Mouse (Mus musculus) 416B (cell line): ENCODE results near the gene Il34.

ENCODE experiments used
- DNase-seq: peaks from one replicate; pipeline ENCODE4 v3.0.0; 2011; ENCODE audit warnings: low read depth

Il34 gene

DNA sequence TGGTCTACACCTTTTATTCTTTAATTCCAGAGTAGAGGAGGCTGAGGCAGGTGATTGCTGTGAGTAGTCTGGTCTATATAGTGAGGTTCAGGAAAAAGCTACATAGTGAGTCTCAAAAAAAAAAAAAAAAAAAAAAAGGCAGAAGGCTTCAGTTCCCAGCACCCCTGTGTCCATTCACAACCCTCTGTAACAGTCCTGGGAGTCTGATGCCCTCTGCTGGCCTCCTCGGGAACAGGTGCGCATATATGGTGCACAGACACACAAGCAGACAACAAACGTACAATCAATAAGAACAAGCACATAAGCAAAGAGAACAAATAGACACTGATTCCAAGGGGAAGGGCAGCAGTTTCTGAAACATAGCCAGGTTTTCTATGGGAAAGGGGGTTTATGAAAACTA lies 29.4 kb downstream of the Il34 start:
- no peak for DNase-seq

DNA sequence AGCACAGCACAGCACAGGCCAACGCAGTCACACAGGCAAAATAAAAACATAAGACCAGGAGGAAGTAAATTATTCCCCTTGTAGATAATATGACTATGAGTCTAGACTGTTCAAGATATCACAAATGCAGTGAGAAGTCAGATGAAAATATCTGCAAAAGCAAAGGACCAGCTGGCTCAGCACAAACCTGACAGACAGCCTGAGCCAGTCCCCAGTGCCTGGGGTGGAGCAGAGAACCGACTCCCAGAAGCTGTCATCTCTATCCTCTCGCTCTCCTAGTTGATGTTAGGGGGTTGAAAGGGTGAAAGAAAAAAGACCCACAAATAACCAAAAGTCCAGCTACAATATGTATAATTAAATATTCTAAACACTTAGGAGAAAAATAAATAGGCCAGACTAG lies 30.0 kb downstream of the Il34 start:
- no peak for DNase-seq

DNA sequence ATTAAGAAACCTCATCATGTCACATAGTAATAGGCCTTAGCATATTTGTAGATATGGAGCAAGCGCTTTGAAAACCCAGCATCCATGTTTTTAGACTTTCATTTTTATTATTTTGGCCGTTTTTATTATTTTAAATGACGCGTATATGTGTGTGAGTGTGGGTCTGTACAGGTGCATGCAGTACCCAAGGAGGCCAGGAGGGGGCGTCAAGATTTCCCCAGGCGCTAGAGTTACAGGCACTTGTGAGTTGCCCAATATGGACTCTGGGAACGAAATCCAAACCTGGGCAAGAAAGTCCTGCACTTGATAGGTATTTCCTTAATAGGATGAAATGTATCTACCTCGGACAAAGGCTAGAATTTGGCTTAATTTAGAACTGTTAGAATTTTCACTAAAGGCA lies 30.4 kb downstream of the Il34 start:
- DNase-seq: no peak

DNA sequence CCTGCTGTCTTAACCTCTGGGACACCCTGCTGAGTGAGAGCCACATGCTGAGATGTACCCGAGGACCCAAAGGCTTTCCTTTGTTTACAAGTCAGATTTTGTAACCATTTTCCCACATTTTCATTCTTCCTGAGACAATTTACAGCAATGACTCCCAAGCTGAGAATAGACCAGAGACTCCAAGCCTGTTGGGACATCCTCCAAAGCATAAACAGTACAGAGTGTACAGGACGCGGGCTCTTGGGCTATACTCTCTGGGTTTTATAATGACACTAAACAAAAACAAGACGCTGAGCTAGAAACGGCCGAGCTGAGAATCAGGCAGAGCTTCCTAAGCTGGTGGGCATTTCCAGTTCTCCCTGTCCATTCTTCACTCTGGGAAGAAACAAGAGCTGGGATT lies 31.0 kb downstream of the Il34 start:
- DNase-seq: no peak

DNA sequence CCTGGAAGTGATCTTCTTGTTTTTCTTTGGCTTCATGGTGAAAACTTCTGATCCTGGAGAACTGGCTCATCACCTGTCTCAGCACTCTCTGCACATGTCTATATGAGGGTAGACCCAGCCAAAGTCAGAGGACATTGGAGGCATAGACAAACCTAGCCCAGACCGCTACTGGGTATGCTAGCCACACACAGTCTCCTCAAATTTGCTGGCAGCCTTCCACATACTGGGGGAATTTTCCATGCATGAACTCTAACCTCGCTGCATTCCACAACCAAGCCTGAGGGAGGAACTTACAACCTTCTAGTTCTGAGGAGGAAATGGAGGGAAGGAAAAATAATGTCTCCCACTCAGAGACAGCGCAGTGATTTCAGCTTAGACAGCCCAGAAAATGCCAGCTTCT lies 31.7 kb downstream of the Il34 start:
- DNase-seq: no peak

DNA sequence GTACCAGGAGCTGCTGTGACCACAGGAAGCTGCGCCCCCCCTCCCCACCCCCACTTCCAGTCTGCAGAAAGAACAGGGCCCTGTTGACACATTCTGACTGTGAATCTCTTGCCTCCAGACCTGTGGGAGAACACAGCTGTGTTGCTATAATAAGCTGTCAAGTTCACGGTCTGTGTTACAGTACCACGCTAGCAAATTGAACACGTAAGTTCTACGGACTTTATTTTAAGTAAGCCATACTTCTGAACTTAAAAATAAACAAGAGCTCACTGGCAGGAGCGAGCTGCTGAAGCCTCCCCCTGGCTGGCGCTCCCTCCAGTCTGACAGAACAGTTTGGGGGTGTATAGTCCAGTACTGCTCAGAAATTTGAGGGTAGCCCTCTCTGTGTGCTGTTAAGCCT lies 33.3 kb downstream of the Il34 start:
- DNase-seq: no peak

DNA sequence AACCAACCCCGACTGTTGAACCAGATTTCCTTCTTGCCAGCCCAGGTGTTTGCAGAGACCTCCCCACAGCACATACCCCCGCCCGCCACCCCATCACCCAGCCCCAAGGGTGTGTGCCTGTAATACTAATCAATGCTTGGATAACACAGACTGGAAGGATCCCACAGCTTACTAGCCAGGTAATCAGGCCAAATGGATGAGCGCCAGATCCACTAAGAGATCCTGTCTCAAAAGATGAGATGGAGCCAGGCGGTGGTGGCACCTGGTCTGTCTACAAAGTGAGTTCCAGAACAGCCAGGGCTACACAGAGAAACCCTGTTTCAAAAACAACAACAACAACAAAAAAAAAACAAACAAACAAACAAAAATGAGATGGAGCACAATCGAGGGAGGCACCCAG lies 38.5 kb downstream of the Il34 start:
- DNase-seq: no peak

DNA sequence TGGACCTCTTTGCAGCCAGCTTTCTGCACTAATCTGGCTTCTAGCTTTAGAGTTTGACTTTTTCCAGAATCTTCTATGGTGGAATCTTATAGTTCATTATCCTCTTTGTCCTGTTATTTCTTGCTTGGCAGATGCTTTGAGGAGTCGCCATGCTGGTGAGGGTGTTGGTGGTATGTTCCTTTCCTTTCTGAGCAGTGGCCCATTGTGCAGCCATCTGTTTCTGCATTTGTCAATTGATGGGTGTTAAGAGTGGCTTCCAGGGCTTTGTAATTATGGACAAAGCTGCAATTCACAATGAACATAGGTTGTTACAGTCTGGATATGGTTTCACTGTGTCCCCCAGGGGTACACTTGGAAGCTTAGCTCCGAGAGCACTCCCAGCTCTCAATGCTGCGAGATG lies 41.1 kb downstream of the Il34 start:
- no peak for DNase-seq

DNA sequence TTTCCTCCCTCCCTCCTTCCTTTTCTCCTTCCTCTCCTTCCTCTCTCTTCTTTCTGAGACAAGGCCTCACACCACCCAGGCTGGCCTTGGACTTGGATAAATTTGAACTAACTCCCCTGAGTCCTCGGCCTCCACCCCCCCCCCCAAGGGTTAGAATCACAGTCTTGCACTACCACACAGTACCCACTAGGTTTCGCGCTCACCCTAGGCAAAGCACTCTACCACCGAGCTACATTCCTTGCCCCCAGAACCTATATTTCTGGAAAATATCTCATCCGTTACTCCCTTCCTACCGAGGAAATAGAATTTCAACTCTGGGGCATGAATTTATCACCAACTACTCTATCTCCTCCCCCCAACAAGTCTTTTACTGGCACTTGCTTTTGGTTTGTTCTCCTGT lies 43.7 kb downstream of the Il34 start:
- peak; percentile 17 for DNase-seq

DNA sequence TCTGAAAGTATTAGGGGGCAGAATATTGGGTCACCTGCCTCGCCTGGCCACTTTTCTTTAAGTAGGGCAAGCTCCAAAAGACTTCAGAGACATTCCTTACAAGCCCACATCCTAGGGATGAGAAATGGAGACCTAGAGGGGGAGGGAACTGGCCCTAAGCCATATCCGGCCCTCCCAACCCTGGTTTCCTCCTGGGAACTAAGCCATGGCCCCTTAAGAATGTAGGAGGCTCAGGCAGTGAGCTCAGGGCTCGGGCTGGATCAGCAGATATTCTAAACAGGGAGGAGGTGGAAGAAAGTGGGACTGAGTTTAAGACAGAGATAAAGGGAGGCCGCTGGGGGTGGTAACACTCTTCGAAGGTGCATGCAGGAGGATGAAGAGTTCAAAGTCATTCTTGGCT lies 44.5 kb downstream of the Il34 start:
- no peak for DNase-seq

DNA sequence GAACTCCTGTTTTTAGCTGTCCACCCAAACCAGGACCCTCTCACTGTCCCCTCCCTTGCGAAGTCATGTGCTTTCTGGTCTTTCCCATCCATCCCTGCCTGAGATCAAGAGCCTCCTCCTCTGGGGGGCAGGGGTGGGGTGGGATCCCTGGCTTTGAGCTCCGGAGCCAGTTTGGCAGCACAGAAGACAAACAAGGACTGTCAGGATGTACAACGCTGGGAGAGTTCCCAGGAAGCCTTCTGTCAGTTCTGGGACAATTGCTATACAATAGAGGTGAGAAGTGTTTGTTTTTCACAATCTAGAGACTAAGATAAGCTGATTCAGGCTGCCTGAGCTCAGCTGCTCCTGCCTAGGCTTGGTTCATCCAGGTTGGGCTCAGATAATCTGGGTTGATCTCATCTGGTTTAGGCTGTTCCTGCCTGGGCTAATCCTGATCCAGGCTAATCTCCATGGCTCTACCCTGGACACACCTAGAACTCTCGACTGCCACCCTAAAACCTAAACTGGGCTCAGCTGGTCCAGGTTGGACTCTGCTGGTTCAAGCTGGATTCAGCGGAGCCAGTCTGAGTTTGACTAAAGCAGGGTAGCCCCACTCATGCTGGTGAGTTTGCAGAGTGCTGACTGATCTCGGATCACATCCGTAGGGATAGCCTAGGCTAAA lies 45.3 kb downstream of the Il34 start:
- DNase-seq: no peak

DNA sequence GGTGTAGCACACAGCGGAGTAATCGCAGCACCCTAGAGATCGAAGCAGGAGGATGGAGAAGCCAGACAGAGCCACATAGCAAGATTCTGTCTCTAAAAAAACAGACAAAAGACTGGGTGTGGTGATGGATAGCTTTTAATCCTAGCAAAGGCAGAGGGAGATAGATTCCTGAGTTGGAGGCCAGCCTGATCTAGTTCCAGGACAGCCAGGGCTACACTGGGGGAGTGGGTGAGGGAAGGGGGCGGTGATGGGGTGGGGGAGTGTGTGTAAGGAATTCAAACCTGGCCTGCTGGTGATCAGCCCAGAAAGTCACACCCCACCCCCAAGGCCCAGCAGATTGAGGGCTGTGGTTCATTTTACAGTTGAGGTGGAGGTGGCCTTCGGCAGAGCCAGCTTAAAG lies 49.5 kb downstream of the Il34 start:
- no peak for DNase-seq

DNA sequence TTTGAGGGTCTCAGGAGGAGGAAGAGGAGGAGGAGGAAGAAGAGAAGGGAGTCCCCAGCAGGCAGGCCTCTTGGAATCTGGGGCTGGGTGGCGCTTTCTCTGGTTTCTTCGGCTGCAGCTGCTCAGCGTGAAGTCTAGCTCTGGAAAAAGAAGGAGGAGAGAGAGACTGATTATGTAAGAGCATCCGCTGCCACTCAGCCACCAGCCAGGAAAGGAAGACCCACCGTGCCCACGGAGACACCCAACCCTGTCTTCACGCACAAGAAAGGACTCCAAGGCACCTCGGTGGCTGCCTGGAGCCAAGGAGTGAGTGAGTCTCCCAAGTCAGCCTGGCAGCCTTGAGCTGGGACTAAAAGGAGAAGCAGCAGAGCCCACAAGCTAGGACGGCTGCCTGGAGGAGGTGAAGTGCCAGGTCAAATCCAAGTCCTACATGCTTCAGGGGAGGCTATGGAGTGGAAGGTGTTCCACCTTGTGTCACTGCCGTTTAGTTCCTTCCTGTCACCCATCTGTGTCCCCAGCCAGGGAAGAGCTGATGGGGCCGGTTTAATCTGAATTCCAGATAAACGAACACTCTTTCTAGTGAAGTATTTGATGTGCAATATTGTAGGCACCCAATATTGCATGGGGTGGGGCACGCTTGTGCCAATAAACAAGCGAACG lies 50.1 kb downstream of the Il34 start:
- DNase-seq: no peak

DNA sequence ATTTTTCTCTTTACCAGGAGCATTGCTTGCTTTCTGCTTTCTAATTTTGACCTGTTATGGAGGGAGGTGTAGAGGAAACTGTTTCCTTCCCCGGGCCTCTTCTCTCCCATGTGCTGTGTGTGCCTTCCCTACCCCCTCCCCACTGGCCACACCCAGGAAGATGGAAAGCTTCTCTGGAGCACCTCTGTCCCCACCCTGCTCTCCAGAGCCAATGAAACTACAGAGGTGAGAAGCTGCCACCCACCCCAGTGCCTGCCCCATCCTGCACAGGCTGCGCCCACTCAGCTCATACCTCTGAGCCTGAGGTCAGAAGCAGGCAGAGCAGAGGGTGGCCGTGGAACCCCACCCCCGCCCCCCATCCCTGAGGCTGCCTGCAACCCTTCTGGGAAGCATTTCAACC lies 51.0 kb downstream of the Il34 start:
- DNase-seq: peak; percentile 17

DNA sequence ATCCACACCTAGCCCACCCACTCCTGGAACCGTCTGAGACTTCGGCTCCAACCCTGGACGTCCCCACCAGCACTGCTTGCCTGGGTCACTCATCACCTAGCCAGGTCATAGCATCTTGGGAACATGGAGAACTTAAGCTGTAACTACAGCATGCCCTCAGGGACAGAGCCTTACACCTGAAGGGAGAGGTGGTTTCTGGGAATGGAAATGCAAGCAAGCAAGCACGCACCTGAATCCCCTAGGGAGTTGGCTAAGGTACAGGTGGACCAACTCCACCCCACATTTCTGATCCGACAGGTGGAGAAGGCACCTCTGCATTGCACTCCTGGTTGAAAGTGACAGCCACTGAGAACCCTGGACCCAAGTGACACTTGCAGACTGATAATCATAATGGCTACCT lies 54.2 kb downstream of the Il34 start:
- no peak for DNase-seq

DNA sequence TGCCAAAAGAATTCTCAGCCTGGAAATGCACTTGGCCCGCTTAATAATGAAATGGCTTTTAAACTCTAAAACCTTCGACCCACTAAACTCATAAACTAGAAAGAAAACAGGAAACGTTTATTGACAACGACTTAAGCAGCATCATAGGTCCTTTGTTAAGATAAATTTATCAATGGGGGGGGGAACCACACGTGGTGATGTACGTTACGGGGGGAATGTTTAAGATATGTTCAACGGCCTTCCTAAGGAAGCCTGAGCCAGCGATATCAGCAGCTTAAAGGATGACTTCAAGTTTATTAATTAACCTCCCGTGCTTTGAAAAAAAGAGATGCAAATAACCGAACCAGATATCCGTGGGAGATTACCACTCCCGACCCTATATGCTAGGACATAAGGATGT lies 55.5 kb downstream of the Il34 start:
- DNase-seq: no peak

DNA sequence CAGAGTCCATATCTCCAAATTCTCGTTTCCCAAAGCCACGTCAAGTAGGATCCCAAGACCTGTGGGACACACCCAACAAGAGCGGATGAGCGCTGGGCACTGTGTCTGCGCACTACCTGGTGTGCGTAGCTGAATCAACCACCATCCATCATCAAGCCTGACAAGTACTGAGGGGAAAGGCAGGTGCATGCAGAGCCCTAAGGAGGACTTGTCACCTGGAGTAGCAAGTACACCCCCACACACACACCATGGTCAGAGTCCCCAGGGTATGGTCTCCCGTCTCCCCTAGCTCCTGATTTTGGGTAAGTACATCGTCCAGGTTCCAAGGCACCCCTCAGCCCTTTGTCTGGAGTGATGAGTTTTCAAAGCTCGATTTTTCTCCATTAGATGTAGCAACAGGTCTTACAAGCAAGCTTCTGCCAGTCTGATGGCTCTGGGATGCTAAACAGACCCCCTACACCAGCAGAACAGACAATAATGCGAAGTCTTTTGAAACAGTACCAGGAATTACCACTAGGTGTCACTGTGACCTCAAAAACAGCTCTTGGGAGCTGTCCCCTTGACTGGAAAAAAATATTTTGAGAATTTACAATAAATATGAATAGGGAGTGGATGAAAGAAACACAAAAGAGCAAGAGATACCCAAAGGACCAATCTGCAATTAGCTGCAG lies 56.1 kb downstream of the Il34 start:
- DNase-seq: peak; percentile 73

DNA sequence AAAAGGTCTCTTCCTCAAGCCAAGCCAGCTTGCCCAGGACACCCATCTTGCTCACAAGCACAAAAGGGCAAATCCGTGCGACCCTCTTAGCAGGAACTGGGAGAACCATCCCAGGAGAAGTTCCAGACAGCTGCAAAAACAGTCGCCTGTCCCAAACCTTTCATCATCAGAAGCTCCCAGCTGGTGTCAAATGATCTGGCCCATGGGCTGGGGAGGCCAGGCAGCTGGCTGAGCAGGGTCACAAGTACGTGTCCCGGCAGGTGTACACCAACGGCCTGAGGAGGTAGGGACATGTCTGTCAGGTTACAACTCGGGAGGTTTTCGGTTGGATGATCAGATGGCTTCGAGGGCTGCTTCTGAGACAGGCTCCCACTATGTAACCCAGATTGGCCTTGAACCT lies 59.1 kb downstream of the Il34 start:
- no peak for DNase-seq

DNA sequence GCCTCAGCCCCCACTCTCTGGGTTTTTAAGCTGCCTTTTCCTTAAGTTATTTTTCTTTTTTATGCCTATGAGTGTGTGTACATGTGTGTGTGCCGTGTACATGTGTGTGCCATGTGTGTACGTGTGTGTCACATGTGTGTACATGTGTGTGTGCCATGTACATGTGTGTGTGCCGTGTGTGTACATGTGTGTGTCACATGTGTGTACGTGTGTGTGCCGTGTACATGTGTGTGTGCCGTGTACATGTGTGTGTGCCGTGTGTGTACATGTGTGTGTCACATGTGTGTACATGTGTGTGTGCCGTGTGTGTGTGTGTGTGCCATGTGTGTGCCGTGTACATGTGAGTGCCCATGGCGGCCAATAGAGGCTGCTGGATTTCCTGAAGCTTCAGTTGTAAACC lies 60.6 kb downstream of the Il34 start:
- no peak for DNase-seq

DNA sequence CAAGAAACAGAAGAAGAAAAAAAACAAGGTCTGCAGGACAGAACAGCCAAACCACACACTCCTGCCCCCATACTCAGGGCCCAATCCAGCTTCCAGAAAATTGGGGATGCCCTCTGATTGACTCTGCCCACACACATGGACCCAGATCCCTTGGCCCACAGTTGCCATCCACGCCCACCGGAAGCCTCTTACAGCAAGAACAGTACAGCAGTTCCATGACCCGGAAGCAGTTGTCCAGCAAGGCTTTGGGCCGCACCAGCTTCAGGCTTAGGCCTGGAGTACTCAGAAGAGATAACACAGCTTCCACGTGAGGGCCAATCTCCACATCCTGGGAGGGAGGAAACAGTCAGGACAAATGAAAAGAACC lies 63.3 kb downstream of the Il34 start:
- no peak for DNase-seq

DNA sequence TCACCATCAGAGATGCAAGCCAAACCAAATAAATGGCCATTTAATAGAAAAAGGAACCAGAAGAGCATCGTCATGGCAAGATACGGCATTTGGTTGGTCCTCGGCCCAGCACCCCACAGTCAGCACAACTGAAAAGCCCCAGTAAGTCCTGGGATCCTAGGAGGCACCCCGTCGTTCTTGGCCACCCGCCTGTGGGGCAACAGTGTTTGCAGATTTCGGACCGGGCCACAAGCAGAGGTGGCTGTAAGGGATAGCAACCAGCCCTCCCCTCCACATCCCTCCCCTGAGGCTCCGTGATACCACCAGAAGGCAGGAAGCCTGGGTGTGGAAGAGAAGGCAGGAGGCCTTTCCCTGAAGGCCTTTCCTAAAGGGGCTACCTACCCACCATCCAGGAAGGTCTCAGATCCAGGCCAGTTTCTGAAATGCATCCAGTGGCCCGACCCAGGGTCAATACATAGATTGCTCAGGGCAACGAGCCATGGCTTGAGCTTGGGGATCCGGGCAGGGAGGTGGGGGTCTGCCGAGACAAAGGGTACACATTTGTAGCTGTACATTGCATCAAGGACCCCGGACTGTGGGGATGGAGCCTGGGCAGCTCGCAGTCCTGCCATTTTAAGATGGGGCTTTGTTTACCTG lies 63.8 kb downstream of the Il34 start:
- no peak for DNase-seq

DNA sequence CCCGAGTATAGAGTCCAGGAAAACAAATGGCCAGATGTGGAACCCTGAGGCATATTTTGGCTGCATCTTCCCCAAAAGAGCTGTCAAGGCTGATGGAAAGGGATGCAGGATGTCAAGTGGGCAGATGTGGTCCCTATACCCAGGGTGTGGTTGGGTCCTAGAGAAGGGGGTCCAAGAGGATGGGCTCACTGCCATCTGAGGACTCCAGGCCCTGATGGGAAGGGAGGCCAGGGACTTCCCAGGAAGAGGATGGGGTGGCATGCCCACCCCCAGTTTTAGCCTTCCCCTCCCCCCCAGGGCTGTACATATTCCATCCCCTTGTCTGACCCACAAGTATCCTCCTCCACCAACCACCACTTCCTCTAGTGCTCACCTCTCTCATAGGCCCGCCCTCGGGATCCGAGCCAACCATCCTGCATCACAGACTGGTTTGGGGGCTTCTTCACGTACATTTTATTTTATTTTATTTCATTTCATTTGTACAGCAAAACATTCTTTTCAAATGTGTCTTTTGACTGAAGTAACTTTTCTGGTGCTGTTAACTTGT lies 65.0 kb downstream of the Il34 start:
- DNase-seq: no peak

DNA sequence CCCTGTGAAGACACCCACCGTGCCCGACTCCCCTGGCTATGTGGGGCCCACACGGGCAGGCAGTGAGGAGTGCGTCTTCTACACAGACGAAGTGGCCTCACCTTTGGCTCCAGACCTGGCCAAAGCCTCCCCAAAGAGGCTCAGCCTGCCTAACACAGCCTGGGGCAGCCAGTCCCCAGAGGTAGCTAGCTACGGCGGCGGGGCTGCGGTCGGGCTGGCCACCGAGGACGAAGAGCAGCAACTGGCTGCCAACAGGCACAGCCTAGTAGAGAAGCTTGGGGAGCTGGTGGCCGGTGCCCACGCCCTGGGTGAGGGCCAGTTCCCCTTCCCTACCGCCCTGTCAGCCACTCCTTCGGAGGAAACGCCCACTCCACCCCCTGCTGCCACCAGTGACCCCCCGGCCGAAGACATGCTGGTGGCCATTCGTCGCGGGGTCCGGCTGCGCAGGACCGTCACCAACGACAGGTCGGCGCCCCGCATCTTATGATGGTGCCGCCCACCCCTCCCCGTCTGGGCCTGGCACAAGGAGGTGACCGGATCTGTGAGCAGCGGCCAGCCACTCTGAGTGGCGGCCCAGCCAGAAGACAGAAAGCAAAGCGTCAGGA lies 67.0 kb downstream of the Il34 start:
- no peak for DNase-seq
